8 mouse cellular contexts compared by ENCODE assay signal in the genomic region with DNA sequence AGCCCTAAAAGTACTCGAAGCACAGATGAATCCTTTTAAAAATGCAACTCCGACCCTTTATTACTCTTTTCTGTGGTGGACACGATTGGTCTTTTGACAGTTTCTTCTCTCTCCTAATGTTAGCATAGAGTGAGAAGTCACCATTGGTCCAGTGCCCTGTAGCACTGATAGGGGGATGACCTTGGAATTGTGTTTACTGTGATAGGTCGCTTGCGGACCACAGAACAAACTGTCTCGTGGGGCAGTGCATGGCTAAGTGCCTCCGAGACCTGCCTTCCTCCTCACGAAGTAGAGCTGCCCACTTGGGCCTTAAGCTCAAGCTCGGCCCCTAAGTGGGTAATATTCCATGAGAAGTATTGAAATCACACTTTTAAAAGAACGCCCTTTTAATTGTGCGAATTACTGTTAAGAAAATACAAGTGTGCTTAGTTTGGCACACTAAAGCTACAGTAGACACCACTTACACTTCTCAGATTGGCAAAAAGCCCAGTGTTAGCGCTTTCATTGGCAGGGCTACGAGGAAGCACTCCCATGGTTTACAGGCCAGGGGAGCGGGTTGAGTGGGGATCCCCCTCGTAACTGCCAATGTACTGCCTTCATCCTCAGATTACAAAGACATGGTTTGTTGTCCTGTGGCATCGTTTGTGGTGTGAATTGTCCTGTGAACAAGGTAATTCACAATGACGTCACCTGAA. TPM values are rescaled to one million over a fixed set of nuclear protein-coding genes. Genes with fewer than 3 reads are reported as not detected.
DNase-seq lines count a peak whose midpoint lies in the region; ATAC-seq and TF ChIP-seq lines count a peak whose summit lies in the region.

No protein-coding gene starts in this region.

- no peak overlapping the region for H3K9ac ChIP-seq in hindbrain, embryonic 14.5 days
- H3K9ac ChIP-seq in hindbrain, embryonic 16.5 days (ENCODE audit: low read depth, low read length) = no peak overlapping the region

- ATAC-seq in hindbrain, embryonic 14.5 days (ENCODE audit: low FRiP score) = no peak
- ATAC-seq in hindbrain, embryonic 16.5 days = no peak

- TF ChIP-seq POLR2A in brain, embryonic 14.5 days (IDR thresholded peaks at IDR 0.05; ENCODE audit: borderline replicate concordance, extremely low read depth, insufficient read depth, insufficient read length, poor library complexity, severe bottlenecking) = no peak

- no peaks in the 10 kb centered on the region for H3K27me3 ChIP-seq in hindbrain, embryonic 14.5 days (ENCODE audit: control insufficient read depth, insufficient read depth, low read length)
- no peaks in the 10 kb centered on the region for H3K27me3 ChIP-seq in hindbrain, embryonic 16.5 days (replicated peaks; ENCODE audit: control insufficient read depth, insufficient read depth, low read length)

- H3K27ac ChIP-seq in hindbrain, embryonic 14.5 days = no peak overlapping the region
- H3K27ac ChIP-seq in hindbrain, embryonic 16.5 days (ENCODE audit: low read depth, low read length) = no peak overlapping the region

- no peaks in the 10 kb centered on the region for H3K4me1 ChIP-seq in hindbrain, embryonic 14.5 days (replicated peaks; ENCODE audit: control insufficient read depth, insufficient read depth, low read length)
- H3K4me1 ChIP-seq in hindbrain, embryonic 16.5 days (ENCODE audit: control insufficient read depth, insufficient read depth, low read depth, low read length) = no peaks in the 10 kb centered on the region

- TF ChIP-seq CTCF in brain, embryonic 14.5 days (IDR thresholded peaks at IDR 0.05; ENCODE audit: borderline replicate concordance, extremely low read depth, insufficient read depth, insufficient read length) = no peak

- H3K4me3 ChIP-seq in hindbrain, embryonic 14.5 days (replicated peaks; ENCODE audit: low read length) = no peak overlapping the region
- no peak overlapping the region for H3K4me3 ChIP-seq in hindbrain, embryonic 16.5 days (ENCODE audit: low read length)

- 81% methylated on average over 17 of the region's 17 CpGs for WGBS in hindbrain, embryonic 14.5 days
- 63% methylated on average over 17 of the region's 17 CpGs for WGBS in hindbrain, embryonic 16.5 days
- 19% methylated on average over 17 of the region's 17 CpGs for WGBS in large intestine, adult 2 months

- no peak overlapping the region for H3K4me2 ChIP-seq in hindbrain, embryonic 14.5 days (replicated peaks)
- H3K4me2 ChIP-seq in hindbrain, embryonic 16.5 days (ENCODE audit: low read length) = no peak overlapping the region

- intact Hi-C loops in left cerebral cortex, postnatal 25 days (cut with DNase I) = no loop called here

- peak; percentile 46 for DNase-seq in hindbrain, embryonic 14.5 days (ENCODE audit: low spot score)
- peak; percentile 14 for DNase-seq in 416B (ENCODE audit: low read depth)
- peak; percentile 87 for DNase-seq in brain, embryonic 14.5 days (ENCODE audit: low read depth)
- peak; percentile 83 for DNase-seq in large intestine, adult 2 months (ENCODE audit: low read depth, low spot score)
- DNase-seq in layer of hippocampus, adult 18-20 months (ENCODE audit: low spot score in 2 of 2) = no peak
- DNase-seq in frontal cortex, adult 2 months (ENCODE audit: extremely low spot score in 1 of 2, low spot score in 1 of 2) = no peak
- no peak for DNase-seq in left cerebral cortex, postnatal 25 days (ENCODE audit: low spot score in 2 of 2)

- H3K36me3 ChIP-seq in hindbrain, embryonic 14.5 days (replicated peaks; ENCODE audit: control insufficient read depth, insufficient read depth) = no peaks in the 10 kb centered on the region
- H3K36me3 ChIP-seq in hindbrain, embryonic 16.5 days (ENCODE audit: control insufficient read depth, insufficient read depth, low read length) = peaks cover 4% of the 10 kb centered on the region; the same call in 1 of the 2 replicates

- H3K9me3 ChIP-seq in hindbrain, embryonic 14.5 days (ENCODE audit: control insufficient read depth, low read length) = no peaks in the 10 kb centered on the region
- H3K9me3 ChIP-seq in hindbrain, embryonic 16.5 days (ENCODE audit: control insufficient read depth, low read length) = no peaks in the 10 kb centered on the region

RNA-seq across cellular contexts. Expression of gene Slc27a2, which starts 11.4 kb away (rescaled TPM):
- 9.7 and 13.4 TPM in 2 replicates for polyA plus RNA-seq in hindbrain, embryonic 14.5 days (2014; fragmentation: Nextera tagmentation; extraction: Ambion mirVana)
- polyA plus RNA-seq in hindbrain, embryonic 16.5 days (2015; fragmentation: Nextera tagmentation; extraction: Ambion mirVana) = 12.4 and 12.7 TPM in 2 replicates
- 9.4 and 10.2 TPM in 2 replicates for polyA plus RNA-seq in brain, embryonic 14.5 days (2012; rRNA removed)
- polyA plus RNA-seq in large intestine, adult 2 months (2012; rRNA removed) = 12.4 and 28.5 TPM in 2 replicates
- 10 to 100 TPM; 13.9 to 14.2 TPM for total RNA-seq in layer of hippocampus, adult 18-20 months (2021)
- polyA plus RNA-seq in frontal cortex, adult 2 months (2012; rRNA removed) = 4.5 and 4.6 TPM in 2 replicates
- total RNA-seq in left cerebral cortex, postnatal 25 days (2021) = 1 to 10 TPM; 6.0 to 6.2 TPM

RNA-seq across cellular contexts. Expression of gene Hdc, which starts 55.5 kb away (rescaled TPM):
- 1.1 and 2.5 TPM in 2 replicates for polyA plus RNA-seq in hindbrain, embryonic 14.5 days (2014; fragmentation: Nextera tagmentation; extraction: Ambion mirVana)
- polyA plus RNA-seq in hindbrain, embryonic 16.5 days (2015; fragmentation: Nextera tagmentation; extraction: Ambion mirVana) = 1.9 and 2.6 TPM in 2 replicates
- polyA plus RNA-seq in brain, embryonic 14.5 days (2012; rRNA removed) = 2.0 and 2.2 TPM in 2 replicates
- 1.1 and 1.6 TPM in 2 replicates for polyA plus RNA-seq in large intestine, adult 2 months (2012; rRNA removed)
- total RNA-seq in layer of hippocampus, adult 18-20 months (2021) = 1 to 10 TPM; 1.2 to 2.2 TPM
- 0.66 and 1.0 TPM in 2 replicates for polyA plus RNA-seq in frontal cortex, adult 2 months (2012; rRNA removed)
- 1 to 10 TPM in 1 of 2 experiments, under 1 TPM in 1; 0.55 to 1.1 TPM for total RNA-seq in left cerebral cortex, postnatal 25 days (2021)

Comparison
In these comparisons a context has a peak if more than half of its experiments do, and no peak if none do; other contexts are left out.
1. DNase-seq: peak in hindbrain, embryonic 14.5 days (single experiment), 416B (single experiment), brain, embryonic 14.5 days (single experiment) and large intestine, adult 2 months (single experiment); none in layer of hippocampus, adult 18-20 months (0 of 2), frontal cortex, adult 2 months (0 of 2) and left cerebral cortex, postnatal 25 days (0 of 2).